Mouse (Mus musculus): ENCODE measurements around the gene Npl.
"Not testable (repeated sequence)": the region's sequence is repeated elsewhere in the genome, so short reads cannot be mapped to it uniquely, and the experiment has no call there.

Gene Npl

DNA sequence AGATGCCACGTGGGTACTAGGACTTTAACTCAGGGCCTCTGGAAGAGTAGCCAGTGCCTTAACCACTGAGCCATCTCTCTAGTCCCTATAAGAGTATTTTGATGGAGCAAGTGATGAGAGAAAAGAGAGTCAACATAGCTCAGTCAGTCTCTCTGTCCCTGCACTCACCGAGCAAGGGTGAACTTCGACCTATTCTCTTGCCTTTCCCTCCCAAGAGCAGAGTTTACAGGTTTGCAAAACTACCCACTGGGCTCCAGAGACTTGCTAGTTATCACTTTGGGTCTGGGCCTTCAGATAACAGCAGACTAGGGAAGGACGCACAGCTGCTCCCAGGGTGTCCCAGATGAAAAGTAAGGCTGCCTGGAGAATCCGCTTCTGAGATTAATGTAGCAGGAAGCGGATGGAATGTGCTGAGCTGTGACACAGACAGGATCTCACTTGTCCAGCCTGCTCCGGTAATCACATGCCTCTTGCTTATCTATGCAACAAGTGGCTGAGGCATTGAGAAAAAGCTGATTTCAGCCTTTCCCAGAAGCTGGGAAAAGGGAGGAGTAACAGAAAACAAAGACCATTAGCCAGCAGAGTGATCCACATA, 7.0 kb downstream of the Npl start:
- no peak for DNase-seq (ENCODE audit: extremely low spot score, low spot score)

GRCm38 (mm10) chr1:153540753-153541152, 9.1 kb downstream of the Npl start:
- no peak for DNase-seq (ENCODE audit: extremely low spot score, low spot score)

DNA sequence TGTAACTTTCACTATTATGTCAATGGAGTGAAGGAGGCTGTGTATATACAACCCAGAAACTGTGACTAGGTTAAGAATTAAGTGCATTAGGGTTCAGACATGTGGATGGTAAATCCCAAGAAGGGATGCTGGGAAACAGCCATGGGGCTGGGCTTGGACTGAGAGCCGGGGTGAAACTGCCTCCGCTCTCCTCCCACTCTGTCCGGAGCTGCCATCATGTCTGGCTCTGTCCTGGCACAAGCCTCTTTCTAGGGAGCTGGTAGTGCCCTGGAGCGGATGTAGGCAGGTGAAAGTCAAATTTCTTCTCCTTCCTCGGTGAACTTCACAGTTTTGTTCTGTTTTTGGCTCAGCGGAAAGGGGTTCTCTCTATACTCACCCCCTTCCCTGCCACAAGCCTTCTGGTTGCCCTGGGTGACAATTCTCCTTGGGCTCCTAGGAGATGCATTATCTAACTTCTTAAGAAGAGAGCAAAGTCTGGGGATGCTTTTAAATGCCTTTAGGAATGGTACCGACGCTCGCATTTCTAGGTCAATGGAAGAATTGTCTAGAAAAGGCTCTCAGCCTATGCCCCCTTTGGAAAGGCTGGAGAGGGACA, 10.0 kb downstream of the Npl start:
- DNase-seq (ENCODE audit: extremely low spot score, low spot score) = no peak

DNA sequence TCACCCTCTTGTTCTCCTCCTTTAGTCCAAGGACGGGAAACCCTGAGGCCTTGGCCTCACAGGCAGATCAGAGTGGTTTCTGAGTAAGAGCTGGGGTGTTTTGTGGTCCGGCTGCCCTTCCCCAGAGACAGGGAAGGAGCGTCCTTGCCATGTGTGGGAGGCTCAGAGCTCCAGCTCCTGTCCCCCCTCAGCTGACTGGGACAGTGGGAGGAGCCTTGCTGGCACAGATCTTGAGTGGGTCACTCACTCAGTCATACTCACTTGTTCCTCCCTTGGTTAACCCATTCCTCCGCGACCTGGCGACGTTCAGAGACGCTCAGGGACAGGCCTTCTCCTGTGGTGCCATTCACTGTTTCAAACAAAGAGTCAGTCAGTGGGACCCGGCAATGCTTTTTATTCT, 14.2 kb downstream of the Npl start:
- no peak for DNase-seq (ENCODE audit: extremely low spot score, low spot score)

GRCm38 (mm10) chr1:153532896-153533295, 16.9 kb downstream of the Npl start:
- not testable (repeated sequence) for DNase-seq (ENCODE audit: extremely low spot score, low spot score)

GRCm38 (mm10) chr1:153532234-153532841, 17.5 kb downstream of the Npl start:
- peak; percentile 52 for DNase-seq (ENCODE audit: extremely low spot score, low spot score)

DNA sequence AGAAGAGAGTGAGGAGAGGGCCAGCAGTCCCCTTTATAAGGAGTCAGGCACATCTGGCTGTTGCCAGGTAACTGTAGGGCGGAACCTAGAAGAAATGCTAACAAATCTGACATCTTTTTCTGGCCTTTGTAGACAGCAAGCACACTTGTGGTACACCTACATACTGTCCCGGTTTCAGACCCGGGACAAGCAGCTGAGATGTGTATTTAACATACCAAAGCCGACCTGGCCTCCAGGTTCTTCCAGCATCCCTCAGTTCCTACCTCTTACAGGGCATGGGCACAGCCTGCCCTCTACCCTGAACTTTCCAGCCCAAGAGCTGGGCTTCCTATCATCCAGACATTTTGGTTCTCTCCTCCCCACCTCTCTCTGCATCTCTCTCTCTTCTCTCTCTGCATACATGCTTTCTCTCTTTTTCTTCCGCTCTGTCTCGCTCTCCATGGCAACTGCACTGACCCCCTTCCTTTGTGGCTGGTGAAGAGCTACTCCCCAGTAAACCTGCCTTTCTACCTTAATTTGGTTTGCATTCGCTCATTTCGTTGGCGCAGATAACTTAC, 18.1 kb downstream of the Npl start:
- peak; percentile 62 for DNase-seq (ENCODE audit: extremely low spot score, low spot score)

DNA sequence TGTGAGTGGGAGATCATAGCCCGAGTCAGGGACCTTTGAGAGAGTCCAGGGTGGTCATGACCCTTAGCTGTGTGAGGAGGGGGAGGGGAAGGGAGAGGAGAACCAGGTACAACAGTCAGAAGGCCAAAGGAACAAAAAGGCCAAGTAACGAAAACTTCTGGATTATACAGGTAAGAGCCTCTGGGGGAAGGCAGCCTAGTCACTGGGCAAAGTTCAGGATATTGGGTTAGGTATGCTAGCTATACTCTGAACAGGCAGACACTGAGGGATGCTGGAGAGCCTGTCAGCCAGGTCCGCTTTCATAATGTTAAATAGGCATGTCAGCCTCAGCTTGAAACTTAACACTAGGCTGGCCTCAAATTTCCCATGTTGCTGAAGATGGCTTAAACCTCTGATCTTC, 27.7 kb downstream of the Npl start:
- no peak for DNase-seq (ENCODE audit: extremely low spot score, low spot score)

GRCm38 (mm10) chr1:153515368-153515767, 34.5 kb downstream of the Npl start:
- DNase-seq (ENCODE audit: extremely low spot score, low spot score) = no peak

- DNase-seq (ENCODE audit: extremely low spot score, low spot score) = no peak
Measured at GRCm38 (mm10) chr1:153510330-153511009, 39.4 kb downstream of the Npl start.

GRCm38 (mm10) chr1:153509569-153509968, 40.3 kb downstream of the Npl start:
- DNase-seq (ENCODE audit: extremely low spot score, low spot score) = not testable (repeated sequence)

DNA sequence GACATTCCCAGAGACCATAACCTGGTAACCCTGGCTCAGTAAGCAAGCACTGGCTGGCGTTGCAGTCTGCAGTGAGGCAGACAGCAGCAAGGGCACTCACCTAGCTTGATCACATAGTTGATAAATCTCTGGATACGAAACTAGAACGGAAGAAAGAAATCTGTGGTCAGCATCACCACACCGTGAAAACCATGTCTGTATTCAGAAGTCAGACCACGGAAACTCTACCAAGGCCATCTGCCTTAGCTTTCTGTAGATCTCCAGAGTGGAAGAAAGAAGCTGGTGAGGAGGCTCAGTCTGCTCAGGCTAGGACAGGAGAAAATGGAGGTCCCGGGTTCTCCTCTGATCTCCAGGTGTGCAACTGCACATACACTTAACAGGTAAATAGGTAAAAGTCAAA, 40.8 kb downstream of the Npl start:
- DNase-seq (ENCODE audit: extremely low spot score, low spot score) = no peak

DNA sequence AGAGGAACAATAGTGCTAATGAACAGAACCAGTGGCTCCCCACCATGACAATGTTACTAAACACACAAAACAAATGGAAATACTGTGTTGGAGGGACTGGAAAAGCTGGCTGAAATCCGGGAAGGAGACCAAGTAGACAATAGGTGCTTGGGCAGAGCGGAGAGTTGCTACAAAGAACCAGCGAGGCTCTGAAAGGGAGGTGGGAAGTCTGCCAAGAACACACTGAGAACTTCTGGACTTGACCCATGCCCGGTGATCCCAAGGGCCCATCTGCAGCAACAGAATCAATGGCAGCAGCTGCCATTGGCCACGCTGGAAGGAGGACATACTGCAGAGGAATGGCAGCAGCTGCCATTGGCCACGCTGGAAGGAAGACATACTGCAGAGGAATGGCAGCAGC, 43.6 kb downstream of the Npl start:
- no peak for DNase-seq (ENCODE audit: extremely low spot score, low spot score)

DNA sequence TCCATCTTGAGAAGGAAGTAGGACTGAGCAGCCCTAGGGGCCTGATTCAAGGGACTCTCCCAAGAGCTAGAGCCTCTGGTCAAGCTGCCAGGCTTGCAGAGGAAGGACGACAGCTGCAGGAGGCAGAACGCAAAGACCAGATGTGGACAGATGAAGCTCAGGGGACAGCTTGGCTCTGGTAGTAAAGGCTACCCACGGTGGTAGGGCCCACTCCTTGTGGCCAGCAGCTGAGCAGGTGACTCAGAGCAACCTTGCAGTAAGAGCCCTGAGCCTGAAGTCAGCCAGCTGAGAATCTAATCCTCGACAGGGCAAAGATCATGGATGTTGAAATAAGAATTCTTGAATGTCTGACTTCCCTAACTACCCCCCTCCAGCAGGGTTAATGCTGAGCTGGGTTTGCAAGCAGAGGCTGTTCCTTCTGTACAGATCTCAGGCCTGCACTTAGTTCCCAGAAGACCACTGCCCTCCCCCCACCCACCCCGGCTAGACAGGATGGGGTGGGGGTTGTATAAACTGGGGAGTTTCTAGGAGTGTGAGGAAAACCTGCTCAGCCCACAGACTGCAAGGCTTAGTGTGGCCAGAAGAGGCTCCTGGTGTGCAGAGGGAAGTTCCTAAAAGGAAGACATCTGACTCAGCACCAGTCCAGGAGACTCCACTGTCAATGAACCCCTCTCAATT, 48.1 kb downstream of the Npl start:
- no peak for DNase-seq (ENCODE audit: extremely low spot score, low spot score)

- no peak for DNase-seq (ENCODE audit: extremely low spot score, low spot score)
Measured at GRCm38 (mm10) chr1:153500030-153500429, 49.8 kb downstream of the Npl start.

DNA sequence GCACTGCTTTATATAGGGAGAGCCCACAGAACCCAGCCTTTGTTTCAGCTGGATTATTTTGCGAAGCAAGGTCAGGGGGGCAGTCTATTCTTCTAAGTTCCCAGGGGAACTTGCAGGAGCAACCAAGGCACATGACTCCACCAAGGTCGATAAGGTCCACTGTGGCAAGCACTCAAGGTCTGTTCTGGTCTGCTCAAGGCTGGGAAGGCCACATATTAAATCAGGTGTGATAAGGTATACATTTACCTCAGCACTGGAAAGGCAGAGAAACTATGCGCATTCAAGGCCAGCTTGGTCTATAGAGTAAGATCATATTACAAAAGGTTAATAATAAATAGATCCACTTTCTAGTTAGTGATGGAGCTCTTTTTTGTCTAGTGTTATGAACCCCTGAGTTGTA, 53.8 kb downstream of the Npl start:
- DNase-seq (ENCODE audit: extremely low spot score, low spot score) = no peak

- DNase-seq (ENCODE audit: extremely low spot score, low spot score) = no peak
Measured at GRCm38 (mm10) chr1:153493931-153494330, 55.9 kb downstream of the Npl start.

GRCm38 (mm10) chr1:153493338-153493737, 56.5 kb downstream of the Npl start:
- no peak for DNase-seq (ENCODE audit: extremely low spot score, low spot score)

DNA sequence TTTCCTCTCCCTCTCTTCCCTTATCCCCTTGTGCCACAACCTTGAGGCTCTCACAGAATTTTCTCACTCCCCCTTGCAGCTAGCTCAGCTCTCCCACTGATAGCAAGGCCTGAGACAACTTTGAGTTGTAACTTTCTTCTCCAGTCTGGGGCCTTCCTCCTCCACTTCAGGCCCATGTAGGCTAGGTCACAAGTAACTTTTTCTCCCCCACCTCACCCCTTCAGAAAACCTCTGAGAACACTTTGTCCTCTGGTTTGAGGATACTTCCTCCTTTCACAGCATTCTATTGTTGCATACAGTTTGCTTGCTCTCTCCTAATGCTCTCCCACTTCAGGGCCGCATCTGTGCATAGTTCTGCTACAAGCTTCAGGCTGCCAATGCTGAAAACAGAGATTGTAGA, 58.0 kb downstream of the Npl start:
- DNase-seq (ENCODE audit: extremely low spot score, low spot score) = no peak

- no peak for DNase-seq (ENCODE audit: extremely low spot score, low spot score)
Measured at GRCm38 (mm10) chr1:153491345-153491744, 58.5 kb downstream of the Npl start.

DNA sequence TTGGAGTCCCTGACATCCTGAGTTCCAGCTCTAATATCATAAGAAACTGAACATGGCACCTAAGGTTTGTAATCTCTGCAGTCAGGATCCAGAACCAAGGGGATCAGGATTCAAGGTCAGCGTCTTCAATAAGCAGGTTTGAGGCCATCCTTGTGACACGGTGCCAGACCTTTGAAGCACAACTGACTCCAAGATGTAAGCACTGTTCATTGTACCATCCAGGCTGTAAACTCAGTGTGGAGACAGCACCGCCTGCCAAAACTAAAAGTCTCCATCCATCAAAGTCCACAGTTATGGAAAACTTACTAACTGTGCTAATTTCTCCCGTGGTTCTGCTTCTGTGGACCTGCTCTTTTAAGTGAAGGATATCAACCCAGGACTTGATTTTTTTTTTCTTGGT, 59.9 kb downstream of the Npl start:
- no peak for DNase-seq (ENCODE audit: extremely low spot score, low spot score)

DNA sequence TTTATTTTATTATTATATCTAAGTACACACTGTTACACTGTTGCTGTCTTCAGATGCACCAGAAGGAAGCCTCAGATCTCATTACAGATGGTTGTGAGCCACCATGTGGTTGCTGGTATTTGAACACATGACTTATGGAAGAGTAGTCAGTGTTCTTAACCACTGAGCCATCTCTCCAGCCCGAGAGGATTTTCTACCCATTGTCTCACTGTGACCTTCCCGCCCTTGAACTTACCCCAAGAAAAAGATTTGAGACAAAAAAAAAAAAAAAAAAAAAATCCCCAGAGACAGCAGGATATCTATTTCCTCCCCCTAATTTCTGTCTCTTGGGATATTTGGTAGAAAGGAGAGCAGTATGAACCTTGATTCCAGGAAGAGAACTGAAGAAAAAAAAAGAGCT, 60.3 kb downstream of the Npl start:
- DNase-seq (ENCODE audit: extremely low spot score, low spot score) = no peak
